Mouse (Mus musculus) limb, embryonic 13.5 days (tissue): ENCODE results near the gene Slc25a1. TPM values are rescaled to one million over a fixed set of nuclear protein-coding genes. Genes with fewer than 3 reads are reported as not detected.

Source experiments
- ATAC-seq: fragments of 200-750 bp; cut with Nextera tagmentation; 2 replicates; pipeline ENCODE4 v1.8.0; 2017; ENCODE audit warnings: low read depth, moderate number of reproducible peaks, moderate TSS enrichment; ENCODE audit not compliant: low FRiP score
- H3K27ac ChIP-seq: fragments of 300-500 bp; sonication (generic); 2 replicates; pipeline ENCODE4 v1.5.1; 2015; ENCODE audit warnings: inconsistent platforms, mild to moderate bottlenecking, moderate library complexity
- H3K27me3 ChIP-seq: fragments of 300-500 bp; sonication (generic); 2 replicates; pipeline ENCODE4 v1.6.1; 2015; ENCODE audit warnings: mild to moderate bottlenecking, inconsistent platforms
- H3K36me3 ChIP-seq: fragments of 300-500 bp; sonication (generic); 2 replicates; pipeline ENCODE4 v1.6.1; 2015; ENCODE audit warnings: inconsistent platforms, mild to moderate bottlenecking, moderate library complexity
- H3K4me1 ChIP-seq: fragments of 300-500 bp; sonication (generic); 2 replicates; pipeline ENCODE4 v1.6.1; 2015; ENCODE audit warnings: inconsistent platforms
- H3K4me2 ChIP-seq: fragments of 300-500 bp; sonication (generic); replicated peaks from 2 replicates; pipeline ENCODE4 v1.6.1; 2015; ENCODE audit warnings: inconsistent platforms, mild to moderate bottlenecking, moderate library complexity
- H3K4me3 ChIP-seq: fragments of 300-500 bp; sonication (generic); 2 replicates; pipeline ENCODE4 v1.5.1; 2015; ENCODE audit warnings: moderate library complexity, mild to moderate bottlenecking, inconsistent platforms
- H3K9ac ChIP-seq: fragments of 300-500 bp; sonication (generic); 2 replicates; pipeline ENCODE4 v1.6.1; 2015; ENCODE audit warnings: mild to moderate bottlenecking, inconsistent platforms
- H3K9me3 ChIP-seq: fragments of 300-500 bp; sonication (generic); 2 replicates; pipeline ENCODE4 v1.6.1; 2016; ENCODE audit warnings: inconsistent platforms
- WGBS: fragments of 180-500 bp; shearing (Covaris S2); methylation state at CpG from one replicate; pipeline ENCODE4 v1.1.7; 2015; 5-methylcytosine and 5-hydroxymethylcytosine counted together
- polyA plus RNA-seq: library from polyadenylated mRNA; unstranded; fragments of >200 nt; fragmentation: Nextera tagmentation; extraction: Ambion mirVana; gene quantifications from 2 replicates; pipeline ENCODE4 v1.2.1, GENCODE M21; 2015

Slc25a1 gene
- polyA plus RNA-seq, 1 experiment from 2014 or later = 84.0 TPM

GRCm38 (mm10) chr16:17882196-17882595, 45.8 kb downstream of the Slc25a1 start:
- H3K9me3 ChIP-seq = no peaks in the 10 kb centered on the region
- peaks cover 54% of the 10 kb centered on the region for H3K36me3 ChIP-seq
- no peaks in the 10 kb centered on the region for H3K27me3 ChIP-seq
- no peak overlapping the region for H3K9ac ChIP-seq
- no peak overlapping the region for H3K27ac ChIP-seq
- H3K4me2 ChIP-seq = no peak overlapping the region
- H3K4me1 ChIP-seq = peaks cover 7% of the 10 kb centered on the region
- no peak overlapping the region for H3K4me3 ChIP-seq
- ATAC-seq = no peak

DNA sequence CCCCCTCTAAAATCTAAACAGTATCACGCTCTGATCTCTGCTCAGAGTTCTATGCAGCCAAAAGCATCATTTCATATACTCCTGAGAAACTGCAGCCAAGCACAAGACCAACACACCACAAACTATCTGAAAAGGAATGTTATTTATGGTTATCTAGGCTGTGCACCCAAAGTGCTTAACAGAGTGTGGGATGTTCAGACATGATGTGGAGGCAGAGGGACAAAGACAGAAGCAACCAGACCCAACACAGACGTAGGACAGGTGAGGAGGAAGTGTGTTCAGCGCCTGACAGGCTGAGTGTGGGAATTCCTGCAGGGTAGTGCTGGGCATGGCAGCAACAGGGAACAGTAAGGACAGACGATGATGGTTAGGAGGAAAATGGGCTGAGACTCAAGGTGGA, 48.4 kb downstream of the Slc25a1 start:
- Histone ChIP-seq H3K4me2 (no peak overlapping the region), H3K9ac (no peak overlapping the region), H3K36me3 (peaks cover 43% of the 10 kb centered on the region), H3K4me1 (peaks cover 4% of the 10 kb centered on the region; the same call in 1 of the 2 replicates), H3K27me3 (no peaks in the 10 kb centered on the region), H3K9me3 (no peaks in the 10 kb centered on the region), H3K27ac (no peak overlapping the region), H3K4me3 (no peak overlapping the region)
- WGBS = 88% methylated on average over 4 of the region's 4 CpGs
- ATAC-seq = no peak

- Histone ChIP-seq H3K9me3 (no peaks in the 10 kb centered on the region), H3K4me3 (no peak overlapping the region), H3K27me3 (no peaks in the 10 kb centered on the region), H3K27ac (no peak overlapping the region), H3K9ac (no peak overlapping the region), H3K4me2 (no peak overlapping the region), H3K36me3 (peaks cover 51% of the 10 kb centered on the region), H3K4me1 (0 out of 2 replicates have a peak, but pooled peaks cover 3% of the 10 kb centered on the region)
- no peak for ATAC-seq
- whole genome bisulfite sequencing = 93% methylated on average over 1 of the region's 1 CpGs
Observed at GRCm38 (mm10) chr16:17876096-17876495, 51.9 kb downstream of the Slc25a1 start.

Other genes starting within 250 kb of the Slc25a1 start
- gene Med15, start 195.3 kb downstream of the Slc25a1 start, polyA plus RNA-seq = 48.1 and 49.8 TPM in 2 replicates
- 92.9 and 106 TPM in 2 replicates for gene Klhl22, start 168.6 kb downstream of the Slc25a1 start, polyA plus RNA-seq
- 28.8 and 29.4 TPM in 2 replicates for gene Scarf2, start 130.9 kb downstream of the Slc25a1 start, polyA plus RNA-seq
- gene B830017H08Rik, start 95.1 kb downstream of the Slc25a1 start, polyA plus RNA-seq = 0.09 and 0.36 TPM in 2 replicates
- gene Car15, start 89.9 kb downstream of the Slc25a1 start, polyA plus RNA-seq = 2.7 and 3.0 TPM in 2 replicates
- 0.32 and 0.53 TPM in 2 replicates for gene Gm20518, start 36.5 kb downstream of the Slc25a1 start, polyA plus RNA-seq
- 0.04 TPM in 1 of 2 replicates, not detected in the other for gene Tssk1, start 34.0 kb downstream of the Slc25a1 start, polyA plus RNA-seq
- 97.8 and 105 TPM in 2 replicates for gene Dgcr2, start 29.7 kb downstream of the Slc25a1 start, polyA plus RNA-seq
- gene Tssk2, start 29.6 kb downstream of the Slc25a1 start, polyA plus RNA-seq = 0.17 TPM in 1 of 2 replicates, not detected in the other
- 49.8 and 50.7 TPM in 2 replicates for gene Ess2, start 16.9 kb downstream of the Slc25a1 start, polyA plus RNA-seq
- 0.13 TPM in 1 of 2 replicates, not detected in the other for gene Gsc2, start 13.2 kb downstream of the Slc25a1 start, polyA plus RNA-seq
- 0.37 TPM in 1 of 2 replicates, not detected in the other for gene Vpreb2, start 52.2 kb upstream of the Slc25a1 start, polyA plus RNA-seq
- gene Dgcr6, start 124.6 kb upstream of the Slc25a1 start, polyA plus RNA-seq = 113 and 115 TPM in 2 replicates
- gene Prodh, start 162.0 kb upstream of the Slc25a1 start, polyA plus RNA-seq = 8.8 and 9.5 TPM in 2 replicates
- gene Rtn4r, start 199.4 kb upstream of the Slc25a1 start, polyA plus RNA-seq = 6.4 and 6.5 TPM in 2 replicates